Comparison of ENCODE assay signal across 31 mouse cellular contexts in genomic region chr8:71681369-71681915, GRCm38 (mm10). TPM values are rescaled to one million over a fixed set of nuclear protein-coding genes. Genes with fewer than 3 reads are reported as not detected.
DNase-seq lines count a peak whose midpoint lies in the region; ATAC-seq and TF ChIP-seq lines count a peak whose summit lies in the region.
"Had no signal": no experiment of that assay in that cellular context is flagged by ENCODE, and none has a peak within 500 bp of the region (broad histone marks: within the 10 kb centered on the region; RNA-seq: fewer than 3 reads in every experiment).

No protein-coding gene starts in this region.

- no peaks in the 10 kb centered on the region for H3K9me3 ChIP-seq in intestine, embryonic 14.5 days (ENCODE audit: control insufficient read depth, low read length)
- no peaks in the 10 kb centered on the region for H3K9me3 ChIP-seq in intestine, postnatal 0 days (ENCODE audit: control insufficient read depth)
- H3K9me3 ChIP-seq in E14TG2a.4 (ENCODE audit: low read length) = no peaks in the 10 kb centered on the region
- H3K9me3 ChIP-seq: embryonic facial prominence, embryonic 15.5 days; liver, embryonic 15.5 days; lung, embryonic 15.5 days; midbrain, embryonic 12.5 days had no signal

- H3K4me2 ChIP-seq in intestine, embryonic 14.5 days (ENCODE audit: low read length) = no peak overlapping the region
- H3K4me2 ChIP-seq in intestine, postnatal 0 days (replicated peaks; ENCODE audit: low read depth) = no peak overlapping the region
- H3K4me2 ChIP-seq: embryonic facial prominence, embryonic 15.5 days; hindbrain, embryonic 14.5 days; liver, embryonic 15.5 days; lung, embryonic 15.5 days; midbrain, embryonic 12.5 days had no signal

- no peak for ATAC-seq in intestine, embryonic 14.5 days (replicated peaks; ENCODE audit: low FRiP score, low TSS enrichment, low read depth)
- no peak for ATAC-seq in intestine, postnatal 0 days
- ATAC-seq in granulocyte monocyte progenitor cell, adult 5-6 weeks (replicated peaks; ENCODE audit: poor library complexity, severe bottlenecking) = no peak
- ATAC-seq: forebrain, embryonic 14.5 days had no signal

- no peak overlapping the region for H3K27ac ChIP-seq in intestine, embryonic 14.5 days (ENCODE audit: low read depth)
- H3K27ac ChIP-seq in intestine, postnatal 0 days (ENCODE audit: low read depth, low read length) = no peak overlapping the region
- H3K27ac ChIP-seq: embryonic facial prominence, embryonic 15.5 days; hindbrain, embryonic 14.5 days; kidney, postnatal 0 days; liver, embryonic 15.5 days; lung, embryonic 15.5 days; midbrain, embryonic 12.5 days; stomach, postnatal 0 days had no signal

- H3K4me3 ChIP-seq in intestine, embryonic 14.5 days (ENCODE audit: low read depth, low read length) = no peak overlapping the region
- no peak overlapping the region for H3K4me3 ChIP-seq in intestine, postnatal 0 days (ENCODE audit: low read depth, low read length)
- H3K4me3 ChIP-seq in E14TG2a.4 (replicated peaks; ENCODE audit: low read length) = peak overlapping the region; percentile 55
- H3K4me3 ChIP-seq: embryonic facial prominence, embryonic 15.5 days; liver, embryonic 15.5 days; lung, embryonic 15.5 days; midbrain, embryonic 12.5 days had no signal

- TF ChIP-seq CTCF in intestine, postnatal 0 days (IDR thresholded peaks at IDR 0.05; ENCODE audit: low read depth) = no peak
- TF ChIP-seq CTCF in E14TG2a.4 (conservative IDR thresholded peaks at IDR 0.05; ENCODE audit: low read length) = no peak

- 18% methylated on average over 18 of the region's 18 CpGs for WGBS in intestine, embryonic 14.5 days
- 44% methylated on average over 18 of the region's 18 CpGs for WGBS in intestine, postnatal 0 days

- peaks cover 89% of the 10 kb centered on the region for H3K27me3 ChIP-seq in intestine, embryonic 14.5 days (replicated peaks; ENCODE audit: control insufficient read depth, insufficient read depth, low read length)
- peaks cover 29% of the 10 kb centered on the region for H3K27me3 ChIP-seq in intestine, postnatal 0 days (replicated peaks; ENCODE audit: control insufficient read depth, insufficient read depth, low read length)
- peaks cover 41% of the 10 kb centered on the region for H3K27me3 ChIP-seq in E14TG2a.4 (ENCODE audit: insufficient read depth, low read length)
- H3K27me3 ChIP-seq: CH12.LX had no signal

- no peak overlapping the region for H3K9ac ChIP-seq in intestine, embryonic 14.5 days (ENCODE audit: low read length)
- H3K9ac ChIP-seq in intestine, postnatal 0 days (ENCODE audit: low read depth, low read length) = no peak overlapping the region
- H3K9ac ChIP-seq: embryonic facial prominence, embryonic 15.5 days; hindbrain, embryonic 14.5 days; liver, embryonic 15.5 days; lung, embryonic 15.5 days; midbrain, embryonic 12.5 days had no signal

- H3K4me1 ChIP-seq in intestine, embryonic 14.5 days (replicated peaks; ENCODE audit: control insufficient read depth, insufficient read depth, low read length) = peaks cover 4% of the 10 kb centered on the region
- H3K4me1 ChIP-seq in intestine, postnatal 0 days (replicated peaks; ENCODE audit: control insufficient read depth, insufficient read depth, low read length) = peaks cover 2% of the 10 kb centered on the region
- peaks cover 97% of the 10 kb centered on the region for H3K4me1 ChIP-seq in E14TG2a.4 (replicated peaks; ENCODE audit: low read depth, low read length)

- peak; percentile 30 for DNase-seq in cerebellum, adult 11-12 months
- no peak for DNase-seq in cerebellum, adult 11 months
- peak; percentile 61 for DNase-seq in intestine, embryonic 14.5 days (ENCODE audit: low spot score)
- peak; percentile 85 for DNase-seq in fibroblast of lung, adult 2 months (ENCODE audit: low read depth)
- DNase-seq in lung, postnatal 10 days = no peak
- DNase-seq: adrenal gland, postnatal 14 days; gastrocnemius, postnatal 25 days; heart, postnatal 36 days; kidney, adult 8-10 months; layer of hippocampus, postnatal 36 days; left cerebral cortex, postnatal 4 days; lung, postnatal 36 days; right cerebral cortex, postnatal 25 days; spleen, adult 18-20 months; thymus, adult 18-20 months; thymus, postnatal 25 days had no signal

- no peaks in the 10 kb centered on the region for H3K36me3 ChIP-seq in intestine, embryonic 14.5 days (ENCODE audit: control insufficient read depth, insufficient read depth, low read length)
- H3K36me3 ChIP-seq in intestine, postnatal 0 days (ENCODE audit: control insufficient read depth, insufficient read depth) = peaks cover 9% of the 10 kb centered on the region; the same call in 1 of the 2 replicates
- H3K36me3 ChIP-seq in E14TG2a.4 (ENCODE audit: insufficient read depth, low read length) = peaks cover 73% of the 10 kb centered on the region
- H3K36me3 ChIP-seq: embryonic facial prominence, embryonic 15.5 days; lung, embryonic 15.5 days; midbrain, embryonic 12.5 days had no signal

RNA-seq across cellular contexts. Expression of gene Jak3, which starts 5.3 kb away (rescaled TPM):
- 4.1 and 4.5 TPM in 2 replicates for polyA plus RNA-seq in intestine, embryonic 14.5 days (2014; fragmentation: Nextera tagmentation; extraction: Ambion mirVana)
- 5.7 and 6.8 TPM in 2 replicates for polyA plus RNA-seq in intestine, postnatal 0 days (2015; fragmentation: Nextera tagmentation; extraction: Ambion mirVana)
- 10.9 and 17.5 TPM in 2 replicates for total RNA-seq in granulocyte monocyte progenitor cell, adult 5-6 weeks (2014; fragmentation: Nextera tagmentation)
- 7.2 and 8.1 TPM in 2 replicates for total RNA-seq in granulocyte monocyte progenitor cell, adult 5-6 weeks (2017)

RNA-seq across cellular contexts. Expression of gene Insl3, which starts 7.6 kb away (rescaled TPM):
- 0.98 and 1.4 TPM in 2 replicates for polyA plus RNA-seq in intestine, embryonic 14.5 days (2014; fragmentation: Nextera tagmentation; extraction: Ambion mirVana)
- polyA plus RNA-seq in intestine, postnatal 0 days (2015; fragmentation: Nextera tagmentation; extraction: Ambion mirVana) = 2.5 and 3.0 TPM in 2 replicates
- 14.1 and 16.3 TPM in 2 replicates for total RNA-seq in granulocyte monocyte progenitor cell, adult 5-6 weeks (2014; fragmentation: Nextera tagmentation)
- 1.2 and 4.4 TPM in 2 replicates for total RNA-seq in granulocyte monocyte progenitor cell, adult 5-6 weeks (2017)
- polyA plus RNA-seq: forebrain, embryonic 14.5 days; midbrain, embryonic 12.5 days had no signal

RNA-seq across cellular contexts. Expression of gene Unc13a, which starts 9.9 kb away (rescaled TPM):
- polyA plus RNA-seq in intestine, embryonic 14.5 days (2014; fragmentation: Nextera tagmentation; extraction: Ambion mirVana) = 1.6 and 2.4 TPM in 2 replicates
- polyA plus RNA-seq in intestine, postnatal 0 days (2015; fragmentation: Nextera tagmentation; extraction: Ambion mirVana) = 0.60 and 0.72 TPM in 2 replicates
- 0.60 TPM in 1 of 2 replicates, not detected in the other for total RNA-seq in granulocyte monocyte progenitor cell, adult 5-6 weeks (2014; fragmentation: Nextera tagmentation)
- total RNA-seq in granulocyte monocyte progenitor cell, adult 5-6 weeks (2017) = 0.04 and 1.8 TPM in 2 replicates
- total RNA-seq: gastrocnemius, adult 18-20 months had no signal

RNA-seq across cellular contexts. Expression of gene B3gnt3, which starts 20.1 kb away (rescaled TPM):
- polyA plus RNA-seq in intestine, embryonic 14.5 days (2014; fragmentation: Nextera tagmentation; extraction: Ambion mirVana) = 6.9 and 8.4 TPM in 2 replicates
- 30.5 and 33.5 TPM in 2 replicates for polyA plus RNA-seq in intestine, postnatal 0 days (2015; fragmentation: Nextera tagmentation; extraction: Ambion mirVana)
- 1.4 TPM in 1 of 2 replicates, not detected in the other for total RNA-seq in granulocyte monocyte progenitor cell, adult 5-6 weeks (2014; fragmentation: Nextera tagmentation)
- total RNA-seq in granulocyte monocyte progenitor cell, adult 5-6 weeks (2017) = 0.39 TPM in 1 of 2 replicates, not detected in the other
- polyA plus RNA-seq: G1E had no signal

RNA-seq across cellular contexts. Expression of gene Fcho1, which starts 44.1 kb away (rescaled TPM):
- polyA plus RNA-seq in intestine, embryonic 14.5 days (2014; fragmentation: Nextera tagmentation; extraction: Ambion mirVana) = 5.8 and 6.9 TPM in 2 replicates
- 2.2 and 2.5 TPM in 2 replicates for polyA plus RNA-seq in intestine, postnatal 0 days (2015; fragmentation: Nextera tagmentation; extraction: Ambion mirVana)
- 62.4 and 98.0 TPM in 2 replicates for total RNA-seq in granulocyte monocyte progenitor cell, adult 5-6 weeks (2014; fragmentation: Nextera tagmentation)
- total RNA-seq in granulocyte monocyte progenitor cell, adult 5-6 weeks (2017) = 39.8 and 76.7 TPM in 2 replicates
- total RNA-seq: gastrocnemius, adult 18-20 months; gastrocnemius, postnatal 25 days had no signal
- polyA plus RNA-seq: C2C12 had no signal

Comparison
In these comparisons a context has a peak if more than half of its experiments do, and no peak if none do; other contexts are left out.
1. DNase-seq: peak in cerebellum, adult 11-12 months (single experiment), intestine, embryonic 14.5 days (single experiment) and fibroblast of lung, adult 2 months (single experiment); none in cerebellum, adult 11 months (single experiment) and lung, postnatal 10 days (single experiment).